In genomic region chr1:22996665-22997064, GRCm38 (mm10) we compare ENCODE assay signal across 19 mouse cellular contexts.
DNase-seq lines count a peak whose midpoint lies in the region; ATAC-seq and TF ChIP-seq lines count a peak whose summit lies in the region.
"Had no signal": no experiment of that assay in that cellular context is flagged by ENCODE, and none has a peak within 500 bp of the region (broad histone marks: within the 10 kb centered on the region; RNA-seq: fewer than 3 reads in every experiment).

No protein-coding gene starts in this region.

- H3K27ac ChIP-seq in liver, postnatal 0 days (ENCODE audit: low read depth): no peak overlapping the region
- H3K27ac ChIP-seq in limb, embryonic 10.5 days: no peak overlapping the region
- H3K27ac ChIP-seq in forebrain, embryonic 11.5 days (ENCODE audit: low read depth, low read length): no peak overlapping the region
- H3K27ac ChIP-seq: embryonic facial prominence, embryonic 10.5 days; embryonic facial prominence, embryonic 12.5 days; forebrain, embryonic 10.5 days; forebrain, embryonic 13.5 days; forebrain, embryonic 15.5 days had no signal

- peak; percentile 91 for ATAC-seq in liver, postnatal 0 days
- no peak for ATAC-seq in forebrain, embryonic 11.5 days (replicated peaks; ENCODE audit: low FRiP score)
- ATAC-seq: forebrain, embryonic 13.5 days; forebrain, embryonic 15.5 days; forebrain, postnatal 0 days had no signal

- H3K9ac ChIP-seq in liver, postnatal 0 days (replicated peaks): no peak overlapping the region
- H3K9ac ChIP-seq in forebrain, embryonic 11.5 days (ENCODE audit: low read length): no peak overlapping the region
- H3K9ac ChIP-seq: embryonic facial prominence, embryonic 12.5 days; forebrain, embryonic 13.5 days; forebrain, embryonic 15.5 days; forebrain, postnatal 0 days had no signal

- TF ChIP-seq CTCF in liver, postnatal 0 days (IDR thresholded peaks at IDR 0.05; ENCODE audit: low read depth): no peak

- H3K36me3 ChIP-seq in liver, postnatal 0 days (replicated peaks; ENCODE audit: insufficient read depth, low read length): no peaks in the 10 kb centered on the region
- no peaks in the 10 kb centered on the region for H3K36me3 ChIP-seq in limb, embryonic 10.5 days
- no peaks in the 10 kb centered on the region for H3K36me3 ChIP-seq in forebrain, embryonic 11.5 days (ENCODE audit: control insufficient read depth, insufficient read depth, low read length)
- H3K36me3 ChIP-seq: embryonic facial prominence, embryonic 10.5 days; embryonic facial prominence, embryonic 12.5 days; forebrain, embryonic 10.5 days; forebrain, embryonic 15.5 days had no signal

- 53% methylated on average over 2 of the region's 2 CpGs for WGBS in liver, postnatal 0 days (ENCODE audit: insufficient replicate concordance)
- 87% methylated on average over 2 of the region's 2 CpGs for WGBS in limb, embryonic 10.5 days
- 81% methylated on average over 2 of the region's 2 CpGs for WGBS in forebrain, embryonic 11.5 days

- H3K4me3 ChIP-seq in liver, postnatal 0 days (ENCODE audit: low read depth, low read length): no peak overlapping the region
- H3K4me3 ChIP-seq in limb, embryonic 10.5 days: no peak overlapping the region
- no peak overlapping the region for H3K4me3 ChIP-seq in forebrain, embryonic 11.5 days (ENCODE audit: low read depth, low read length)
- H3K4me3 ChIP-seq: embryonic facial prominence, embryonic 10.5 days; embryonic facial prominence, embryonic 12.5 days; forebrain, embryonic 10.5 days; forebrain, embryonic 13.5 days; forebrain, embryonic 15.5 days had no signal

- no peaks in the 10 kb centered on the region for H3K4me1 ChIP-seq in liver, postnatal 0 days (ENCODE audit: insufficient read depth)
- no peaks in the 10 kb centered on the region for H3K4me1 ChIP-seq in limb, embryonic 10.5 days
- H3K4me1 ChIP-seq in forebrain, embryonic 11.5 days (replicated peaks; ENCODE audit: control insufficient read depth, insufficient read depth, low read length): no peaks in the 10 kb centered on the region
- H3K4me1 ChIP-seq: embryonic facial prominence, embryonic 10.5 days; embryonic facial prominence, embryonic 12.5 days; forebrain, embryonic 10.5 days; forebrain, embryonic 13.5 days; forebrain, embryonic 15.5 days had no signal

- H3K27me3 ChIP-seq in liver, postnatal 0 days (ENCODE audit: insufficient read depth, low read length): no peaks in the 10 kb centered on the region
- no peaks in the 10 kb centered on the region for H3K27me3 ChIP-seq in limb, embryonic 10.5 days (ENCODE audit: low read depth, poor library complexity, severe bottlenecking)
- H3K27me3 ChIP-seq in forebrain, embryonic 11.5 days (ENCODE audit: control insufficient read depth, insufficient read depth, low read length): no peaks in the 10 kb centered on the region
- H3K27me3 ChIP-seq: embryonic facial prominence, embryonic 12.5 days; forebrain, embryonic 13.5 days; forebrain, embryonic 15.5 days had no signal

- no peak for DNase-seq in liver, postnatal 0 days
- no peak for DNase-seq in liver
- DNase-seq in fat pad, adult 2 months (ENCODE audit: extremely low read depth, low read depth, low spot score): peak; percentile 13
- no peak for DNase-seq in limb, embryonic 10.5 days (ENCODE audit: low spot score)
- no peak for DNase-seq in forebrain, embryonic 11.5 days (ENCODE audit: low spot score)
- DNase-seq: adrenal gland, adult 8-10 months; adrenal gland, postnatal 14 days; adrenal gland, postnatal 36 days; cerebellum, adult 11-12 months; cerebellum, adult 2 months; cerebellum, adult 9-10 months; cerebellum, postnatal 10 days; cerebellum, postnatal 25 days; forebrain, postnatal 0 days had no signal

- TF ChIP-seq EP300 in liver, postnatal 0 days (IDR thresholded peaks at IDR 0.05; ENCODE audit: low read depth): no peak

- no peak overlapping the region for H3K4me2 ChIP-seq in liver, postnatal 0 days (ENCODE audit: low read depth, low read length)
- H3K4me2 ChIP-seq in forebrain, embryonic 11.5 days (ENCODE audit: low read depth, low read length, severe bottlenecking): no peak overlapping the region
- H3K4me2 ChIP-seq: embryonic facial prominence, embryonic 12.5 days; forebrain, embryonic 13.5 days; forebrain, embryonic 15.5 days had no signal

- no peaks in the 10 kb centered on the region for H3K9me3 ChIP-seq in liver, postnatal 0 days (ENCODE audit: low read length)
- H3K9me3 ChIP-seq in limb, embryonic 10.5 days (replicated peaks): no peaks in the 10 kb centered on the region
- H3K9me3 ChIP-seq in forebrain, embryonic 11.5 days (ENCODE audit: control insufficient read depth, low read length): no peaks in the 10 kb centered on the region
- H3K9me3 ChIP-seq: embryonic facial prominence, embryonic 10.5 days; embryonic facial prominence, embryonic 12.5 days; forebrain, embryonic 10.5 days; forebrain, embryonic 13.5 days; forebrain, embryonic 15.5 days had no signal
